Mouse (Mus musculus): ENCODE measurements around the gene Pgam1.
A peak's percentile ranks its signal among the peaks of the same experiment; 100 is the strongest.
"Not testable (repeated sequence)": the region's sequence is repeated elsewhere in the genome, so short reads cannot be mapped to it uniquely, and the experiment has no call there.

Pgam1 gene

DNA sequence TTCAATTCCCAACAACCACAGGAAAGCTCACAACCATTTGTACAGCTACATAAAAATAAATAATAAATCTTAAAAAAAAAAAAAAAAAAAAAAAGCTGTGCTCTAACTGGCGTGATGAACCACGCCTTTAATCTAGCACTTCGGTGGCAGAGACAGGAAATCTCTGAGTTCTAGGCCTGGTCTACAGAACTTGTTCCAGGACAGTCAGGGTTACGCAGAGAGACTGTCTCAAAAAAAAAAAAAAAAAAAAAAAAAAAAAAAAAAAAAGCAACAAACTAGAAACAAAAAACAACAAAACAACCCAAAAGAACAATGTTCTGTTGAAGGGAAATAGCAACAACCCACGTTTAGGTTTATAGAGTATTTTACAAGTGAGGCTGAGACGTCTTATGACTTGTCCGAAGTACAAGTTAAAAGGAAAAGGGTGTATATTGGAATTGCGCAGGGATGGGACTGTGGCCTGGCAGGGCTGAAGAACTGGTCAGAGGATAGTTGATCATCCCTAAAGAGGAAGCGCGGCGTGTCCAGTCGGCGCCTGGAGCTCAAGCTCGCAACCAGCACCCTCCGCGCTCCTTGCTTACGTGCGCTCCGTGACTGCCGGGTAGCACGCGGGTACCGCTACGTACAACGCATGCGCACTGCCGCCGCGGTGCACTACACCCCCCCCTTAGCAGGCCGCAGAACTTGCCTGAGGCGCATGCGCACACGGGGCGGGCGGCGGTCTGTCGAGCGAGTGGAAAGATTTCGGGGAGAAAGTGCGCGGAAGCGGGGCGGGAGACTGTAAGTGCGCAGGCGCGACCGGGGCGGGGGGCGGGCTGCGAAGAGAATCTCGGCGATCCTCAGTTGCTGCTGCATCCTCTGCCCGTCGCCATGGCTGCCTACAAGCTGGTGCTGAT is at the start of gene Pgam1:
Pgam1 (plus strand) TSS at position 746 of the 896 bp plus-strand sequence.
- DNase-seq (ENCODE audit: low spot score in 2 of 2): peak; percentile 95 to 97

- no peak for DNase-seq (ENCODE audit: low spot score in 2 of 2)
Observed at GRCm38 (mm10) chr19:41866707-41867106, 45.0 kb upstream of the Pgam1 start.

- no peak for DNase-seq (ENCODE audit: low spot score in 2 of 2)
Observed at GRCm38 (mm10) chr19:41869296-41869695, 42.4 kb upstream of the Pgam1 start.

GRCm38 (mm10) chr19:41869946-41870345 is 41.8 kb upstream of the Pgam1 start:
- not testable (repeated sequence) for DNase-seq (ENCODE audit: low spot score in 2 of 2)

GRCm38 (mm10) chr19:41872285-41872684 is 39.4 kb upstream of the Pgam1 start:
- DNase-seq (ENCODE audit: low spot score in 2 of 2): no peak

DNA sequence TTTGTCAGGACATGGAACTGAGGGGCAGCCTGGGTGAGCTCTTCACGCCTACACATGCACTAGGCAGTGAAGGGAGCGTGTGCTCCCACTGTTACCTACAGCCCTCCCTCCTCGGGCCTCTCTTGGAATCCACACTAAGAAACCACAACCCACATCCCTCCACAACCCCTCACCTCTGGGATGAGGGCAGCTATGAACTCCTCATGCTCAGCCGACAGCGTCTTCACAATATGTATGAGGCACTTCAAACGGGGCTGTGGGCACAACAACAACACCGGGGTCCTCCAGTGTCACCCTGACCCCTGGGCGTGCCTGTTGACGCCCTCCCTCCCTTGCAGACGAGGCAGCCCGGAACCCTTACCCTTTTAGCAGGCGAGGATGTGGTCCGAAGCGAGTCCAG is 37.4 kb upstream of the Pgam1 start:
- no peak for DNase-seq (ENCODE audit: low spot score in 2 of 2)

GRCm38 (mm10) chr19:41881842-41882241 is 29.9 kb upstream of the Pgam1 start:
- DNase-seq (ENCODE audit: low spot score in 2 of 2): no peak

DNA sequence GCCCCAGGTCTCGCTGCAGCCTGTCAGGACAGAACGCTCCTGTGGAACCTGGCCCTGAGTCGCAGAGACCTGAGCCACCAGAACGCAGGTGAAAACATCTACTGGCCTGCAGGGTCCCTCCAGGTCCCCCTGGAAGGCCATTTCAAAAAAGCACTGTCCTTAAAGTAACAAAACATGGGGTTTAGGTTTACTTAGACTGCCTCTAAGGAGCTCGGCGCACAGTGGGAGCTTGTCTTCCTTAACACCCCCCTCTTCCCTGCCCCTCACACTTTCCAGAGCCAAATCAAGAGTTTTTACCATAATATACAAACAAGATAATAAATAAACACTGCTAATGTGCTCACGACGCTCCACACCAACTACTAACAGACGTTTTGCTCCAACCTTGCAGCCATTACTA is 27.8 kb upstream of the Pgam1 start:
- DNase-seq (ENCODE audit: low spot score in 2 of 2): no peak

DNA sequence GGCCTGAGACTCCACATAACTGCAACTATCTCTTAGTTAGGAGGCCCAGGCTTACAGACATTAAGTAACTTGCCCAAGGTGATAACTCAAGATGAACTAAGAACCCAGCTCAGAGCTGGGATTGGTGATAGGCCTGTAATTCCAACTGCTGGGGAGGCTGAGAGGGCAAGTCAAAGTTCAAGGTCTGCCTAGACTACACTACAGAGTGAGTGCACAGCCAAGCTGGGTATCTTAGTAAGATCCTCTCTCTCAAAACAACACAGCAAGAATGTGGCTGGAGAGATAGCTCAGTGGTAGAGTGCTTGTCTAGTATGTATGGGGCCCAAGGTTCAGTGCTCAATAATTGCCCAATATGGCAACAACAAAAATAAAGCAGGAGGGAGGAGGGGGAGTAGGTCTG is 23.5 kb upstream of the Pgam1 start:
- DNase-seq (ENCODE audit: low spot score in 2 of 2): no peak

DNA sequence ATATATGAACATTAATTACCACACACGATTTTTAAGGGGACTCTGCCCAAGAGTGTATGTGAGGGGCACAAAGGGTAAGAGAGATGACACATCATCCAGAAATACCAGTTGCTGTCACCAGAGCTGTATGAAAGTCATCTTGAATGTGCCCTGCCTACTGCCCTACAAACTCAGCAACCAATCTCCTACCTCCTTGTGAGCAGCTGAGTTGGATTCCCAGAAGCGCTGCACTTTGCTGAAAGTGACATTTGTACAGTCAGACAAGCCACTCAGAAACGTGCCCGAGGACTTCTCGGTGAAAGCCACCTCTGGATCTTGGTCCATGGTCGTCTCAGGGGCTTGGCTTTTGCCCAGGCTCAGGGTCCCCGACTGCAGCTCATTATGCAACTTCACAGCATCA is 16.8 kb upstream of the Pgam1 start:
- peak in 1 of 2 experiments; percentile 31 for DNase-seq (ENCODE audit: low spot score in 2 of 2)

DNA sequence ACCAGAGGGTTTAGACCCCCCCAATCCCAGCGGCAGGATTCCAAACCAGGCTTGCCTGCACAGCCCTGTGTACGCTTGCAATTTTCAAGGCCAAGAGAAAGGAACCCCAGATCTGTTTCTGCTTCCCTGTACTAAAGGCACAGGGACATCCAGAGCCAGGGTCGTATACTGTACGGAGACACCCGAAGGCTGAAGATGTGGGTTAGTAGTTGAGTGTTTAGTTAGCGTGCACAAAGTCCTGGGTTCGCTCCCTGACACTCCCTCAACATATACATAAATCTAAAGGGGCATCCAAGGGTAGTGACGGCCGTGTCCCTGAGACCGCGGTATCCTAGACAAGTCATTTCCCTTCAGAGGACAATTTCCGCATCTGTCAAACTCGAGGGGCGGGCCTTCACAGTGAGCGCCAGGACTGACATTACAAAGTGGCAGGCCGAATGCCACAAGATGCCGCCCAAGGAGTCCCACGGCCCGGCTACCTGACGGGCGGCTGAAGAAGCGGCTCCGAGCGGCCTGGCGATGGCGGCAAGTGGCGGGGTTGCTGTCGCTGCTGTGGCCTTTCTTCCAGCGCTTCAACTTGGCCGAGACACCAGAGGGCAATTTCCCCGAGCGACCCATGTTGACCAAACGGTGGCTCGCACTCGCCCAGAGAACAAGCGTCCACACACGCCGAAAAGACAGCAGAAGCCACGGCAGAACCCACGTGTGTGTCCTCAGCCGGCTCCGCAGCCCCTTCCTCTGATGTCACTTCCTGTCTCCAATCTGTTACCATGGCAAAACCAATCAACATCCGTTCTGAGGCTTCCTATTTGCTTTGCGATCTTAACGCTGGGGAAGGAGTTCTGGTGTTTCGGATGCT is 16.0 kb upstream of the Pgam1 start, which contains the start of gene Rrp12:
Rrp12 (minus strand) TSS at position 714 of the 859 bp plus-strand sequence.
- DNase-seq (ENCODE audit: low spot score in 2 of 2): peak; percentile 87 to 89

DNA sequence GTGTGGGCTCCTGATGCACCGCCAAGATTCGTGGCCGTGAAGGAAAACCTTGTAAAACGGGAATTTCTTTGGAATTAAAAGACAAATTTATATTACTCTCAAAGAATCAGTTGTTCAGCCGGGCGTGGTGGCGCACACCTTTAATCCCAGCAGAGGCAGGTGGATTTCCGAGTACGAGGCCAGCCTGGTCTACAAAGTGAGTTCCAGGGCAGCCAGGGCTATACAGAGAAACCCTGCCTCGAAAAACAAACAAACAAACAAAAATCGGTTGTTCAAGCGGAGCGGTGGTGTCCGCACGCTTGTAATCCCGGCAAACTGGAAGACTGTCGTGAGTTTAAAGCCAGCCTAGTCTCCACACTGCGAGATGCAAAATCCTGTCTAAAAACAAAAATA is 15.4 kb upstream of the Pgam1 start:
- DNase-seq (ENCODE audit: low spot score in 2 of 2): no peak

DNA sequence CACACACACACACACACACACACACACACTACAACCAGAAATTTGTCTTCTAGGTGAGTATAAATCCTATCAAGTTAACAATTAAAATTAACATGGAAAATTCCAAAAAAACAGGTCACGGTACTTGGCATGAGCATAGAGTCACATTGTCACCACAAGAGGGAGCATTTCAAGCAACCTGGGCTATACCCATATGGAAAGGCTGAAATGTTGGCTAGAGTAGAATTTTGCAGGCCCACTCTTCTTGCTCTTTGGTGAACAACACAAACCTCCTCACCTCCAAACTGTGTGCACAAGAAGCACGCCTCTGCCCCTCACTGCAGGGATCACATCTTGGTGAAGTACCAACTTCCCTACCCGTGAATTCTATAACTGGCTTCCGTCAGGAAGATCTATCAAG is 12.9 kb upstream of the Pgam1 start:
- peak in 1 of 2 experiments; percentile 13 for DNase-seq (ENCODE audit: low spot score in 2 of 2)

DNA sequence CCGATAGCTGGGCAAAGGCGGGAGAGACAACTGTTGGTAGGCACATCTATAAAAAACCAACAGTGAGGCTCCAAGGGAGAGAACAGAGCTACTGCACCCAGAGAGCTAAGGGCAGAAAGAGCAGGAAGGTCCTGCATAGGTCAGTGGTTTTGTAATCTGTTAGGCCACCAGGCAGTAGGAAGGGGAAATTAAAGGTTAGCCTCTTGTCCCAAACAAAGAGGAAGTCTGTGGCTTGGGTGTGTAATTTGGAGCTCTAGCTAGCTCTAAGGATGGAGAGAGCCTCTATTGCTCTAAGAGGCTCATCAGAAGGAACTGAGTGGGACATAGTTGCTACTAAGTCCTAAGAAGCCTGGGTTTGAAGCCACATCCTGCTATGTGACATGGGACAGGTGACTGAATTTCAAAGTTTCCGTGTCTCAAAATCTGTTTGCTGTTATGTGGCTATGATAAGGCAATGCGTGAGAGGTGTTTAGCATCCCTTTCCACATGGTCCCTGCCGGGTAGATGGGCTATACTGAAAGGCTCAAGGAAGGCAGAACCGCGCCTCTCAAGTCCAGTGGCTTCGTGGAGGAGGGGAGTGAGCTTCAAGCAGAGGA is 11.1 kb upstream of the Pgam1 start:
- DNase-seq (ENCODE audit: low spot score in 2 of 2): no peak

DNA sequence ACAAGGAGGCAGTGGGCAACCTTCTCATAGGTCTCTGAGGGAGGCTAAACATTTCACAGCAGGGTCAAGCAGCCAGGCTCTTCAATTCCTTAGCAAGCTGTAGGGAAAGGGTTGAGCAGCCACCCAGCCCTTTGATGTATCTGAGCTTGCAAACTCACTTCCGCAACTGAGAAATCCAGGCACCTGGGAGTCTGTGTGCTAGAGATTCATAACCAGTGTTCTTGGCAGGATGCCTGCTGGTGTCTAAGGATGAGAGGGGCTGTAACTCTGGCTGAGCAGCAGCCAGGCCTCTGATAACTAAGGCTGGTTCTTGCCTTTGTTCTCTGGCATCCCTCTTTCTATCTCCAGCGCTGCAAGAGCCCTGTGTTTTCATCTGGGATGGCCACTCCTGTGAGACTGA is 10.0 kb upstream of the Pgam1 start:
- DNase-seq (ENCODE audit: low spot score in 2 of 2): no peak

DNA sequence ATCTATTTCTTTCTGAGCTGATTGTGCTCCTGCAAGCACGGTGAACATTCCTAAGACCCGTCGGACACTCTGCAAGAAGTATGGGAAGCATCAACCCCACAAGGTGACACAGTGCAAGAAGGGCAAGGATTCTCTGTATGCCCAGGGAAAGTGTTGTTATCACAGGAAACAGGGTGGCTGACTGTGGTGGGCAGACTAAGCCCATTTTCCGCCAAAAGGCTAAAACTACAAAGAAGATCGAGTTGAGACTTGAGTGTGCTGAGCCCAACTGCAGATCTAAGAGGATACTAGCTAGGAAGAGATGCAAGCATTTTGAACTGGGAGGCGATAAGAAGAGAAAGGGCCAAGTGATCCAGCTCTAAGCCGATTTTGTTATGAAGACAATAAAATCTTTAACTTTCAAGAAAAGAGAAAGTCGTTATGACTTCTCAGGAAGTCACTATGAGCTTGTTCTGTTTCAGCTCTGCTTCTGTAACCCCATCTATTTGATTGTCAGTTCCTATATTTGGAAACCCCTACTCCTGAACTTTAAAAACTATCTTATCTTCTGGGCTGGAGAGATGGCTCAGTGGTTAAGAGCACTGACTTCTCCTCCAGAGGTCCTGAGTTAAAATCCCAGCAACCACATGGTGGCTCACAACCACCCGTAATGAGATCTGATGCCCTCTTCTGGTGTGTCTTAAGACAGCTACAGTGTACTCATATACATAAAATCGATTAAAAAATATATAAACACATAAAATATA is 8.7 kb upstream of the Pgam1 start:
- DNase-seq (ENCODE audit: low spot score in 2 of 2): no peak

- DNase-seq (ENCODE audit: low spot score in 2 of 2): no peak
Observed at GRCm38 (mm10) chr19:41905246-41905645, 6.5 kb upstream of the Pgam1 start.

- DNase-seq (ENCODE audit: low spot score in 2 of 2): no peak
Observed at GRCm38 (mm10) chr19:41906311-41907078, 5.2 kb upstream of the Pgam1 start.

- no peak for DNase-seq (ENCODE audit: low spot score in 2 of 2)
Observed at GRCm38 (mm10) chr19:41907079-41907760, 4.5 kb upstream of the Pgam1 start.

DNA sequence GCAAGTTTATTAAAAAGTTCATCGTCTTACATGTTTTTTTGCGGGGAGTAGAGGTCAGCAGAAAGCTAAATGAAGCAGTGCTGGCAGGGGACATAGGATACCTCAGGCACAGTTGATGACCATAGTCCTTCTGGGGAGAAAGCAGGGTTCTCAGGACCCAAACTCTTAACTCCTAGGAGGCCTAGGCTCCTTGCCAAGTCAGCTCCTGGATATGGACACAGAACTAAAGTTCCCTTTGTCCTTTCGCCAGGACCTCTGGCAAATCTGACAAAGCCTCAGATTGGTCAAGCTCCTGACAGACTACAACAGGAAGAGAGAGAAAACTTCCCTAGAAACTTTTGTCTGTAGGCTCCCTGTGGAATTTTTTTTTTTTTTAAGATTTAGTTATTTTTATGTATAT is 3.0 kb upstream of the Pgam1 start:
- DNase-seq (ENCODE audit: low spot score in 2 of 2): no peak
